Mouse (Mus musculus) cortical plate, adult 2 months (tissue): ENCODE data around the gene Uggt1.

Source experiments
- CTCF ChIP-seq: fragments of 200-500 bp; IDR thresholded peaks from 2 replicates; pipeline ENCODE4 v1.5.1; 2011; ENCODE audit warnings: mild to moderate bottlenecking, control low read depth, low read length; ENCODE audit not compliant: insufficient read depth; ENCODE audit errors: extremely low read depth
- POLR2A ChIP-seq: fragments of 200-500 bp; IDR thresholded peaks from 2 replicates; pipeline ENCODE4 v1.6.1; 2011; ENCODE audit warnings: mild to moderate bottlenecking, low read length, control low read depth; ENCODE audit not compliant: insufficient read depth; ENCODE audit errors: extremely low read depth

DNA sequence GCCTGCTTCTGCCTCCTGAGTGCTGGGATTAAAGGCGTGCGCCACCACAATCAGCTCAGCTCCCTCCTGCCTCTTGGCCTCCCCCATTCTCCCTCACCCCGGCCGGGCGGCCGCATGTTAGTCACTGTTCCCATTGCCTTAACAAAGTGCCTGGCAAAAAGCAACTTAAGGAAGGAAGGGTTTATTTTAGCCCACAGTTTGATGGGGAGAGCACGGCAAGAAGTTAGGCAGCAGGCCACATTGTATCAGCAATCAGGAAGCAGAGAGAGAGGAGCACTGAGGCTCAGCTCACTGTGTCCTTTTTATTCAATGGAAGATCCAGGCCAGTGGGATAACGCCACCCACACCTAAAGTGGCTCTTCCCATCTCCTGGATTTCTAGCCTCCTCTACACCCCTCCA, 114.6 kb downstream of the Uggt1 start:
- no peak for TF ChIP-seq CTCF
- TF ChIP-seq POLR2A = no peak
